8 mouse cellular contexts compared by ENCODE assay signal in genomic region chr3:121539871-121540431, GRCm38 (mm10). TPM values are rescaled to one million over a fixed set of nuclear protein-coding genes. Genes with fewer than 3 reads are reported as not detected.
DNase-seq lines count a peak whose midpoint lies in the region; ATAC-seq lines count a peak whose summit lies in the region.

No protein-coding gene starts in this region.

- H3K4me2 ChIP-seq in intestine, embryonic 16.5 days (ENCODE audit: low read depth, low read length): peak overlapping the region; percentile 14

- ATAC-seq in frontal cortex, adult (ENCODE audit: low TSS enrichment): peak; percentile 85
- ATAC-seq in intestine, embryonic 16.5 days: peak; percentile 90
- ATAC-seq in activated CD4-positive, CD25-positive, alpha-beta regulatory T cell, adult 4 months: no peak

- H3K27ac ChIP-seq in intestine, embryonic 16.5 days (ENCODE audit: low read length): peak overlapping the region; percentile 21; the same call in 1 of the 2 replicates

- no peaks in the 10 kb centered on the region for H3K27me3 ChIP-seq in intestine, embryonic 16.5 days (replicated peaks; ENCODE audit: control insufficient read depth, insufficient read depth, low read length)

- peaks cover 11% of the 10 kb centered on the region for H3K4me1 ChIP-seq in intestine, embryonic 16.5 days (ENCODE audit: control insufficient read depth, insufficient read depth, low read length)

- H3K9ac ChIP-seq in intestine, embryonic 16.5 days (ENCODE audit: low read depth, low read length): no peak overlapping the region

- no peak for DNase-seq in frontal cortex, postnatal 14 days (ENCODE audit: low spot score in 2 of 2)
- DNase-seq in embryo, embryonic 11 days: peak; percentile 78
- peak; percentile 33 for DNase-seq in lung, postnatal 10 days
- no peak for DNase-seq in urinary bladder, postnatal 10 days (ENCODE audit: low spot score)
- DNase-seq in cerebellum, postnatal 14 days: no peak

- no peak overlapping the region for H3K4me3 ChIP-seq in intestine, embryonic 16.5 days (ENCODE audit: low read length)

- 5% methylated on average over 8 of the region's 8 CpGs for WGBS in intestine, embryonic 16.5 days

- no peaks in the 10 kb centered on the region for H3K9me3 ChIP-seq in intestine, embryonic 16.5 days (ENCODE audit: control insufficient read depth, low read length)

- H3K36me3 ChIP-seq in intestine, embryonic 16.5 days (ENCODE audit: control insufficient read depth, insufficient read depth, low read length): no peaks in the 10 kb centered on the region

RNA-seq across cellular contexts. Expression of gene Slc44a3, which starts 7.7 kb away (rescaled TPM):
- 54.1 and 54.9 TPM in 2 replicates for polyA plus RNA-seq in intestine, embryonic 16.5 days (2015; fragmentation: Nextera tagmentation; extraction: Ambion mirVana)
- polyA plus RNA-seq in activated CD4-positive, CD25-positive, alpha-beta regulatory T cell, adult 4 months (2017; shearing (Covaris generic)): not detected

Comparison
In these comparisons a context has a peak if more than half of its experiments do, and no peak if none do; other contexts are left out.
1. DNase-seq: peak in embryo, embryonic 11 days (single experiment) and lung, postnatal 10 days (single experiment); none in frontal cortex, postnatal 14 days (0 of 2), urinary bladder, postnatal 10 days (single experiment) and cerebellum, postnatal 14 days (0 of 2).
2. RNA of gene Slc44a3, which starts 7.7 kb away (polyA plus RNA-seq): 54.1 to 54.9 TPM in intestine, embryonic 16.5 days; not detected in activated CD4-positive, CD25-positive, alpha-beta regulatory T cell, adult 4 months; every median in the first group is over 10 times any median in the second.